Mouse (Mus musculus): Measurements from ENCODE around the gene Kdr. TPM values are rescaled to one million over a fixed set of nuclear protein-coding genes. Genes with fewer than 3 reads are reported as not detected.

The Kdr gene
- polyA plus RNA-seq, 1 experiment from 2014 or later = 45.4 TPM

DNA sequence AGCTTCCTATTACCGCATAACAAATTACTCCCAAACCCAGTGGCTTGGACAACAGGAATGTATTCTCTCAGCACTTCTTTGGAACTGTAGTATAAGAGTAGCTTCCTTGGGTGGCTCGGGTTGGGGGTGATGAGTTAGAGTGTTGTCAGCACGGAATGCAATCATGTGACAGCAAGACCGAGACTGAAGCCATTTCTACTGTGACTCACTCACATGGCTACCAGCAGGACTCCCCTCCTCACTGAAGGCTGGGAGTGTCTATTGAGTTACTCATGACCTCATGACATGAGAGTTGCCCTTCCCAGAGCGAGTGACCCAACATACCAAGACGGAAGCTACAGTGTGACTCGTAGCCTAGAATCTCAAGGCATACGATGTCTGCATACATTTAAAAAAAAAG is 12.0 kb upstream of the Kdr start:
- no peak overlapping the region for H3K27ac ChIP-seq (ENCODE audit: low read length)
- H3K27me3 ChIP-seq (ENCODE audit: insufficient read depth, low read length) = no peaks in the 10 kb centered on the region
- H3K9me3 ChIP-seq (ENCODE audit: low read length) = no peaks in the 10 kb centered on the region
- H3K4me1 ChIP-seq (ENCODE audit: insufficient read depth, low read length) = no peaks in the 10 kb centered on the region
- H3K9ac ChIP-seq (replicated peaks; ENCODE audit: low read length) = no peak overlapping the region
- H3K36me3 ChIP-seq (ENCODE audit: insufficient read depth, low read length) = no peaks in the 10 kb centered on the region
- no peak overlapping the region for H3K4me3 ChIP-seq (ENCODE audit: low read length)
- H3K4me2 ChIP-seq (replicated peaks; ENCODE audit: low read depth, low read length) = no peak overlapping the region
- WGBS = 87% methylated on average over 8 of the region's 8 CpGs
- no peak for ATAC-seq (ENCODE audit: low FRiP score, low TSS enrichment)

DNA sequence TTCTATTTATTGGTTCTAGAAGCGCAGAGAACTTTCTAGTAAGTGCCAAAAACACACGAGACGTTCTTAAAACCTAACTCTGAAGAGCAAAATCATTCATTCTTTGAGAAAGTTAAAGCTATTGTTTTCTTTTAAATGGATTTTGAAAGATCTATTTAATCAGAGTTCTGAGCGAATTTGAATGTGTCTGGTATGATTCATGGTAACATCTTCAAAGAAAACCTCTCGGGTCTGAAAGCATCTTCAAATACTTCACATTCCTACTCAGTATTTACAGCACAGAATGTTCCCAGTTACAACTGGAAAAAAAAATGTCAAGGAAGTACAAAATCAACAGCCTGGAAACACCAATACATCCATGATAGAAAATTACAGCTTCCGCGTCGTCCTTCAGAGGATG is 9.3 kb upstream of the Kdr start:
- Histone ChIP-seq H3K4me2 (replicated peaks; ENCODE audit: low read depth, low read length) (no peak overlapping the region), H3K4me1 (ENCODE audit: insufficient read depth, low read length) (no peaks in the 10 kb centered on the region), H3K9me3 (ENCODE audit: low read length) (no peaks in the 10 kb centered on the region), H3K27ac (ENCODE audit: low read length) (no peak overlapping the region), H3K36me3 (ENCODE audit: insufficient read depth, low read length) (no peaks in the 10 kb centered on the region), H3K27me3 (ENCODE audit: insufficient read depth, low read length) (no peaks in the 10 kb centered on the region), H3K9ac (replicated peaks; ENCODE audit: low read length) (no peak overlapping the region), H3K4me3 (ENCODE audit: low read length) (no peak overlapping the region)
- WGBS = 78% methylated on average over 8 of the region's 8 CpGs
- ATAC-seq (ENCODE audit: low FRiP score, low TSS enrichment) = no peak

DNA sequence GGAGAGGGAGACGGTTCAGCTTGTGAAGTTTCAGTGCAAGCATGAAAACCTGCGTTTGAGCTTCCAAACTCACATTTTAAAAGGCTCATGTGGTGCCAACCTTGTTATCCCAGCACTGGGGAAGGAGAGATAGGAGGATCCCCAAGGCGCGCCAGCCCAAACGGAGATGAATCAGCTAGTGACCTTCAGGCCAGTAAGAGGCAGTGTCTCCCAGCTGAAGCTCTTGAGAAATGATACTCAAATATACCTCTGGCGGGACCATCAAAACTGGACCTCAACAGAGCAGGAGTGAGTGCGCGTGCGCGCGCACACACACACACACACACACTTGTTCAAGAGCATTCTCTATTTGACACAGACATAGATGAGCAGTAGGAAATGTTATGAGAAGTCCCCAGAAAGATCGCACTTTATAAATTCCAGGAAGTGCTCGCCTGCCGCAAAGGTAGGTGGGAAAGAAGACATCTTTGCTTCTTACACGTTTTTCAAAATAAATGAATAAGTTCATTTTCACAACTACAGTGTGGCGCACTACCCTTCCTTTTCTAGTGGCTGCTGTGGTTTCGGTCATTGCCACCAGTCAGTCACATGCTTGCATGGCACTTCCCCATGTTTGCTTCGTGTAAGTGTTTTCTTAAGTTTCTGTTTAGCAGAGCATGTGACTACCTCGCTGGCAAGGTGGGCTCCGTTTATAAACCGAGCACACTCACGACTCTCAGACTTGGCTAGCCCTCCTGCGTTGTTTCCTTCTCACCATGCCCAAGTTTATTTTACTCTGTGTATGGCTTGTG is 2.5 kb upstream of the Kdr start:
- WGBS = 70% methylated on average over 23 of the region's 23 CpGs
- Histone ChIP-seq H3K36me3 (ENCODE audit: insufficient read depth, low read length) (no peaks in the 10 kb centered on the region), H3K4me3 (ENCODE audit: low read length) (no peak overlapping the region), H3K27me3 (ENCODE audit: insufficient read depth, low read length) (peaks cover 51% of the 10 kb centered on the region), H3K9ac (replicated peaks; ENCODE audit: low read length) (no peak overlapping the region), H3K27ac (ENCODE audit: low read length) (no peak overlapping the region), H3K4me2 (replicated peaks; ENCODE audit: low read depth, low read length) (peak overlapping the region; percentile 10; the same call in 1 of the 2 replicates), H3K9me3 (ENCODE audit: low read length) (no peaks in the 10 kb centered on the region), H3K4me1 (ENCODE audit: insufficient read depth, low read length) (peaks cover 19% of the 10 kb centered on the region)
- ATAC-seq (ENCODE audit: low FRiP score, low TSS enrichment) = no peak

- peak overlapping the region; percentile 96 for H3K4me2 ChIP-seq (replicated peaks; ENCODE audit: low read depth, low read length)
- no peaks in the 10 kb centered on the region for H3K36me3 ChIP-seq (ENCODE audit: insufficient read depth, low read length)
- no peak; the same call in 1 of the 2 replicates for ATAC-seq (ENCODE audit: low FRiP score, low TSS enrichment)
- H3K4me1 ChIP-seq (ENCODE audit: insufficient read depth, low read length) = peaks cover 19% of the 10 kb centered on the region
- WGBS = 11% methylated on average over 8 of the region's 8 CpGs
- peak overlapping the region; percentile 83 for H3K4me3 ChIP-seq (ENCODE audit: low read length)
- peak overlapping the region; percentile 55 for H3K9ac ChIP-seq (replicated peaks; ENCODE audit: low read length)
- peaks cover 54% of the 10 kb centered on the region for H3K27me3 ChIP-seq (ENCODE audit: insufficient read depth, low read length)
- H3K27ac ChIP-seq (ENCODE audit: low read length) = peak overlapping the region; percentile 63
- no peaks in the 10 kb centered on the region for H3K9me3 ChIP-seq (ENCODE audit: low read length)
Observed at GRCm38 (mm10) chr5:75979108-75979507, 850 bp upstream of the Kdr start.

GRCm38 (mm10) chr5:75977441-75978373 is 551 bp downstream of the Kdr start:
- peak; percentile 69 for ATAC-seq (ENCODE audit: low FRiP score, low TSS enrichment)
- Histone ChIP-seq H3K4me2 (replicated peaks; ENCODE audit: low read depth, low read length) (peak overlapping the region; percentile 96), H3K9me3 (ENCODE audit: low read length) (no peaks in the 10 kb centered on the region), H3K27ac (ENCODE audit: low read length) (peak overlapping the region; percentile 63), H3K36me3 (ENCODE audit: insufficient read depth, low read length) (no peaks in the 10 kb centered on the region), H3K4me3 (ENCODE audit: low read length) (peak overlapping the region; percentile 83), H3K4me1 (ENCODE audit: insufficient read depth, low read length) (peaks cover 19% of the 10 kb centered on the region), H3K9ac (replicated peaks; ENCODE audit: low read length) (peak overlapping the region; percentile 71), H3K27me3 (ENCODE audit: insufficient read depth, low read length) (peaks cover 54% of the 10 kb centered on the region)
- 2% methylated on average over 54 of the region's 54 CpGs for whole genome bisulfite sequencing

DNA sequence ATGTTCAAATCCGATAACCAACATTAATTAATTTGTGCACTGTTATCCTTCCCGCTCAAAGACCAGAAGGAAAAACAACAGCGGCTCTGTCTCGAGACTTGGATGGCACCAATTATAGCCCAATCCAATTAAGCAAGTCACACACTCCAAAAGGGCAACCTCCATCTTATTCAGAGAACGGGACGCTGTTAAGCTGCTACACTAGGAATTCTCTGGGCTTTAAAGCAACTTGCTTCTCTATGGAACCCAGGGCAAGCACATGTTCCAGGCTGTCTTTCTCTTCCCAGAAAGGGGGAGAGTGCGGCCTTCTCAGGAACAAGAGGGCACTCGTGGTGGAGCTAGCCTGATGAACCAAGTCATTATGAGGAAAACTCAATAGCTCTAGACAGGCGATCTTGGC is 1.6 kb downstream of the Kdr start:
- Histone ChIP-seq H3K4me1 (ENCODE audit: insufficient read depth, low read length) (peaks cover 19% of the 10 kb centered on the region), H3K9ac (replicated peaks; ENCODE audit: low read length) (peak overlapping the region; percentile 62), H3K4me2 (replicated peaks; ENCODE audit: low read depth, low read length) (no peak overlapping the region), H3K4me3 (ENCODE audit: low read length) (peak overlapping the region; percentile 83), H3K9me3 (ENCODE audit: low read length) (no peaks in the 10 kb centered on the region), H3K36me3 (ENCODE audit: insufficient read depth, low read length) (no peaks in the 10 kb centered on the region), H3K27me3 (ENCODE audit: insufficient read depth, low read length) (peaks cover 54% of the 10 kb centered on the region), H3K27ac (ENCODE audit: low read length) (no peak overlapping the region)
- no peak for ATAC-seq (ENCODE audit: low FRiP score, low TSS enrichment)
- 42% methylated on average over 9 of the region's 9 CpGs for WGBS

- WGBS = 73% methylated on average over 5 of the region's 5 CpGs
- ATAC-seq (ENCODE audit: low FRiP score, low TSS enrichment) = no peak
- Histone ChIP-seq H3K4me2 (replicated peaks; ENCODE audit: low read depth, low read length) (peak overlapping the region; percentile 32), H3K27ac (ENCODE audit: low read length) (peak overlapping the region; percentile 46), H3K4me1 (ENCODE audit: insufficient read depth, low read length) (peaks cover 19% of the 10 kb centered on the region), H3K9ac (replicated peaks; ENCODE audit: low read length) (0 out of 2 replicates have a peak overlapping the region, but pooled peaks have one; percentile 2), H3K36me3 (ENCODE audit: insufficient read depth, low read length) (no peaks in the 10 kb centered on the region), H3K27me3 (ENCODE audit: insufficient read depth, low read length) (peaks cover 46% of the 10 kb centered on the region), H3K9me3 (ENCODE audit: low read length) (no peaks in the 10 kb centered on the region), H3K4me3 (ENCODE audit: low read length) (peak overlapping the region; percentile 27)
Observed at GRCm38 (mm10) chr5:75975398-75975797, 2.9 kb downstream of the Kdr start.

DNA sequence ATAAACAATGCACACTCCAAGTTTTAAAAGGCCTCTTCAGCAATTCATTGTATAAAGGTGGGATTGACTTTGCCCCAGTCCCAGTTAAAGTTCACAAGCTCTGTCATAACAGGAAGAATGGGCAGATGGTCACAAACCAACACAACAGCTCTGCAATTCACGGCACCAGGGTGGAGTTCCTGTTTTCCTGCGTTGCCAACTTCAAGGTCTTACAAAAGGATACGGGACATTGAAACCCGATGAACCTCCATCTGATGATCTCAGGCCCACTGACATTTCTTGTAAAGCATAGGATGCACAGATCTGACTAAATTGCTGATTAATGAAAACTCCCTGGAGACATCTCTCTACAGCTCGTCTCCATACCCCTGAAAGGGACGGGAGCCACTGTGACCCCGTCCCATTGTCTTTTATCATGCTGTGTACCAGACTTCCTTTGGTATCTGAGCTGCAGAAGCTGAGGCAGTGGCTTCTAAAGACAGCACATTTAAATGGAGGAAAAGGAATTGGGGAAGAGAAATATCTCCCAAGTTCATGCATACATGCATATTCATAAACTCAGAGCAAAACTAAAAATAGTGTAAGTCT is 3.6 kb downstream of the Kdr start:
- peaks cover 39% of the 10 kb centered on the region for H3K27me3 ChIP-seq (ENCODE audit: insufficient read depth, low read length)
- H3K9ac ChIP-seq (replicated peaks; ENCODE audit: low read length) = no peak overlapping the region
- H3K9me3 ChIP-seq (ENCODE audit: low read length) = no peaks in the 10 kb centered on the region
- 0 out of 2 replicates have a peak overlapping the region, but pooled peaks have one; percentile 32 for H3K4me2 ChIP-seq (replicated peaks; ENCODE audit: low read depth, low read length)
- 58% methylated on average over 7 of the region's 7 CpGs for whole genome bisulfite sequencing
- peak overlapping the region; percentile 46; the same call in 1 of the 2 replicates for H3K27ac ChIP-seq (ENCODE audit: low read length)
- H3K4me3 ChIP-seq (ENCODE audit: low read length) = peak overlapping the region; percentile 27; the same call in 1 of the 2 replicates
- no peak for ATAC-seq (ENCODE audit: low FRiP score, low TSS enrichment)
- no peaks in the 10 kb centered on the region for H3K36me3 ChIP-seq (ENCODE audit: insufficient read depth, low read length)
- H3K4me1 ChIP-seq (ENCODE audit: insufficient read depth, low read length) = peaks cover 19% of the 10 kb centered on the region

GRCm38 (mm10) chr5:75969887-75970286 is 8.4 kb downstream of the Kdr start:
- no peak overlapping the region for H3K4me3 ChIP-seq (ENCODE audit: low read length)
- no peak for ATAC-seq (ENCODE audit: low FRiP score, low TSS enrichment)
- no peaks in the 10 kb centered on the region for H3K9me3 ChIP-seq (ENCODE audit: low read length)
- no peaks in the 10 kb centered on the region for H3K27me3 ChIP-seq (ENCODE audit: insufficient read depth, low read length)
- no peak overlapping the region for H3K9ac ChIP-seq (replicated peaks; ENCODE audit: low read length)
- WGBS = 39% methylated on average over 3 of the region's 3 CpGs
- no peak overlapping the region for H3K27ac ChIP-seq (ENCODE audit: low read length)
- H3K4me2 ChIP-seq (replicated peaks; ENCODE audit: low read depth, low read length) = no peak overlapping the region
- H3K36me3 ChIP-seq (ENCODE audit: insufficient read depth, low read length) = 0 out of 2 replicates have a peak, but pooled peaks cover 3% of the 10 kb centered on the region
- H3K4me1 ChIP-seq (ENCODE audit: insufficient read depth, low read length) = no peaks in the 10 kb centered on the region

Measured in kidney, embryonic 16.5 days (tissue).